Mouse (Mus musculus) gastrocnemius, adult 2 months (tissue): ENCODE data around the gene Tmem44. TPM values are rescaled to one million over a fixed set of nuclear protein-coding genes. Genes with fewer than 3 reads are reported as not detected.
"Not testable (repeated sequence)": the region's sequence is repeated elsewhere in the genome, so short reads cannot be mapped to it uniquely, and the experiment has no call there.

Experiments
- DNase-seq: peaks from one replicate; pipeline ENCODE4 v3.0.0; 2022
- H3K27ac ChIP-seq: fragments of 200-600 bp; 2 replicates; pipeline ENCODE4 v1.8.1; 2022; ENCODE audit warnings: mild to moderate bottlenecking
- H3K4me3 ChIP-seq: fragments of 200-600 bp; 2 replicates; pipeline ENCODE4 v1.8.1; 2022; ENCODE audit warnings: mild to moderate bottlenecking, moderate library complexity
- CTCF ChIP-seq: fragments of 200-600 bp; IDR thresholded peaks from 2 replicates; pipeline ENCODE4 v1.8.1; 2022; ENCODE audit warnings: antibody characterized with exemption, mild to moderate bottlenecking, moderate library complexity
- intact Hi-C: fragments of 180-260 bp; cut with DNase I; formaldehyde crosslinking; loops from one replicate; pipeline ENCODE4 v1.15.1; 2025
- total RNA-seq, 2 experiments: library from RNA; stranded (reverse); gene quantifications; 2 replicates each; pipeline ENCODE4 v1.2.3; 2021

Gene Tmem44
- total RNA-seq, 2 experiments from 2014 or later = 1.7 to 2.1 TPM

GRCm38 (mm10) chr16:30465680-30466298 is 84.9 kb downstream of the Tmem44 start:
- intact Hi-C loops = no loop called here
- no peak for TF ChIP-seq CTCF
- no peak overlapping the region for H3K27ac ChIP-seq
- DNase-seq = peak; percentile 31
- H3K4me3 ChIP-seq = no peak overlapping the region

DNA sequence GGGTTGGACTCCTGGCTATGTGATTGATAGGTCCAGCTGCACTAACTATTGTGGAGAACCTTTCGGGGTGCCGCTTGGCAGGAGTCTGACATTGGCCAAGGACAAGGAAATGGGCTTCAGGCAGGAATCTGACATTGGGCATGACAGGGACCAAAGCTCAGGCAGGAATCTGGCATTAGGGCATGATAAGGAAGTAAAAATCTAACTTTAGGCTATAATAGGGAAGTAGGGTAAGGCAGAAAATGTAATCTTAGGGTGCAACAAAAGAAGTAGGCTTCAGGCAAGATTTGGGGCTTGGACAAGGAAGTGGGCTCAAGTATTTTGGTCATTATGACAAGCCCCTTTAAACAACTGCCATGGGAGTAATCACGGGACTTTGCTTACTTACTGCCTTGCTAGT is 85.9 kb downstream of the Tmem44 start:
- H3K27ac ChIP-seq, DNase-seq, H3K4me3 ChIP-seq, intact Hi-C loops: not testable (repeated sequence)

Other genes starting within 250 kb of the Tmem44 start
- gene Gp5, start 240.1 kb downstream of the Tmem44 start, total RNA-seq = not detected
- gene Atp13a3, start 144.9 kb downstream of the Tmem44 start, total RNA-seq = 10 to 100 TPM; 30.4 to 35.2 TPM
- gene Lsg1, start 36.8 kb upstream of the Tmem44 start, total RNA-seq = 10 to 100 TPM; 19.5 to 20.2 TPM
- 1 to 10 TPM; 4.7 to 6.9 TPM for gene Fam43a, start 48.9 kb upstream of the Tmem44 start, total RNA-seq